Mouse (Mus musculus) hindbrain, embryonic 12.5 days (tissue): ENCODE measurements around the gene Olfr317. TPM values are rescaled to one million over a fixed set of nuclear protein-coding genes. Genes with fewer than 3 reads are reported as not detected.
"Not testable (repeated sequence)": the region's sequence is repeated elsewhere in the genome, so short reads cannot be mapped to it uniquely, and the experiment has no call there.

Experiments
- ATAC-seq: fragments of 200-750 bp; cut with Nextera tagmentation; 2 replicates; pipeline ENCODE4 v1.8.0; 2017; ENCODE audit warnings: moderate TSS enrichment; ENCODE audit not compliant: low FRiP score
- H3K27ac ChIP-seq: fragments of 300-500 bp; sonication (generic); 2 replicates; pipeline ENCODE4 v1.5.1; 2016; ENCODE audit warnings: mild to moderate bottlenecking
- H3K27me3 ChIP-seq: fragments of 300-500 bp; sonication (generic); 2 replicates; pipeline ENCODE4 v1.6.1; 2016; ENCODE audit warnings: mild to moderate bottlenecking
- H3K36me3 ChIP-seq: fragments of 300-500 bp; sonication (generic); 2 replicates; pipeline ENCODE4 v1.6.1; 2016; ENCODE audit warnings: mild to moderate bottlenecking
- H3K4me1 ChIP-seq: fragments of 300-500 bp; sonication (generic); 2 replicates; pipeline ENCODE4 v1.6.1; 2016
- H3K4me2 ChIP-seq: fragments of 300-500 bp; sonication (generic); replicated peaks from 2 replicates; pipeline ENCODE4 v1.6.1; 2016; ENCODE audit warnings: mild to moderate bottlenecking
- H3K4me3 ChIP-seq: fragments of 300-500 bp; sonication (generic); 2 replicates; pipeline ENCODE4 v1.5.1; 2016; ENCODE audit warnings: mild to moderate bottlenecking
- H3K9ac ChIP-seq: fragments of 300-500 bp; sonication (generic); 2 replicates; pipeline ENCODE4 v1.6.1; 2016; ENCODE audit warnings: mild to moderate bottlenecking, moderate library complexity
- H3K9me3 ChIP-seq: fragments of 300-500 bp; sonication (generic); replicated peaks from 2 replicates; pipeline ENCODE4 v1.6.1; 2016; ENCODE audit warnings: mild to moderate bottlenecking
- WGBS: fragments of 180-500 bp; shearing (Covaris S2); methylation state at CpG from one replicate; pipeline ENCODE4 v1.1.7; 2016; 5-methylcytosine and 5-hydroxymethylcytosine counted together
- polyA plus RNA-seq: library from polyadenylated mRNA; unstranded; fragments of >200 nt; fragmentation: Nextera tagmentation; extraction: Ambion mirVana; gene quantifications from 2 replicates; pipeline ENCODE4 v1.2.1, GENCODE M21; 2016

The Olfr317 gene
- polyA plus RNA-seq, 1 experiment from 2014 or later: 0.12 TPM

DNA sequence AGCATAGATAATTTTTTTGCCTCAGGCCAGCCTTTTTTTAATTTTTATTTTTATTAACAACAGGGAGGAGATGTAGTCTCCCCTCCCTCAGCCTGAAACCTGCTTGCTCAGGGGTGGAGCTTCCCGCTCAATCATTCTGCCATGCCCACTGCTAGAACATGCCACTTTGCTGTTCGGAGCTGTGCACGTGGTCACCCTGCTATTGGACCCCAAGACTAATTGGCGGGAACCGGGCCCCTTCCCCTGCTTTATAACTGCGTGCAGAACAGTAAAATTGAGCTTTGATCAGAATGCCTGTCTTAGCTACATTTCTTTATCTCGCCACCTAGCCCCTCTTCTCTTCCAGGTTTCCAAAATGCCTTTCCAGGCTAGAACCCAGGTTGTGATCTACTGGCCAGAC is 21.3 kb downstream of the Olfr317 start:
- H3K4me3 ChIP-seq, H3K9me3 ChIP-seq, ATAC-seq, H3K4me1 ChIP-seq, H3K9ac ChIP-seq, H3K4me2 ChIP-seq, H3K36me3 ChIP-seq, H3K27ac ChIP-seq, H3K27me3 ChIP-seq: not testable (repeated sequence)
- WGBS: 89% methylated on average over 7 of the region's 7 CpGs

GRCm38 (mm10) chr11:58709086-58709485 is 29.9 kb downstream of the Olfr317 start:
- Histone ChIP-seq H3K27ac (no peak overlapping the region), H3K4me2 (no peak overlapping the region), H3K27me3 (no peaks in the 10 kb centered on the region), H3K9me3 (no peaks in the 10 kb centered on the region), H3K9ac (no peak overlapping the region), H3K4me1 (no peaks in the 10 kb centered on the region), H3K36me3 (no peaks in the 10 kb centered on the region), H3K4me3 (no peak overlapping the region)
- 81% methylated on average over 11 of the region's 11 CpGs for WGBS
- no peak for ATAC-seq

DNA sequence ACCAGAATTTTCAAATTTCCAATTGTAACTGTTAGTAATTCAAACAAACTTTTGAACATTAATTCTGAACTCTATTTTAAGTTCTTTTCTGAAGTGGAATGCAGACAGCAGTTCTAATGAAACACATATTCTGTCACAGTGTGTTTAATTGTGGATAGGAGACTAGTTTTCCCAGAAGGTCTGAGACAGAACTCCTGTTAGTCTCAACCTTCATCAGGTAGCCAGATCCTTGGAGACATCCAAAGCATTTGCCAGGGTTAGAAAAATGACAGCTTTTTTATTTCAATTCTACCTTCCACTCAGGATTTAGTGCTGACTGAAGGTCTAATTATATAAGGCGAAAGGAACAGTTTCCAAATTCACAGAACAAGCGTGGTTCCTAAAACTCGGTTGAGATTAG is 40.1 kb downstream of the Olfr317 start, which contains the start of gene Olfr319:
Gene Olfr319, plus strand, starts transcription at position 301 of the 400 bp plus-strand sequence.
- Histone ChIP-seq H3K4me3 (no peak within 1 kb of the TSS), H3K36me3 (no peaks in the 10 kb centered on the region), H3K9ac (no peak within 1 kb of the TSS), H3K4me1 (no peaks in the 10 kb centered on the region), H3K27me3 (no peaks in the 10 kb centered on the region), H3K27ac (no peak within 1 kb of the TSS), H3K4me2 (no peak within 1 kb of the TSS), H3K9me3 (peaks cover 9% of the 10 kb centered on the region; the same call in 1 of the 2 replicates)
- ATAC-seq: no peak
- 94% methylated on average over 3 of the region's 3 CpGs for WGBS

Other genes starting within 250 kb of the Olfr317 start
- gene Olfr332, start 246.7 kb downstream of the Olfr317 start, polyA plus RNA-seq: not detected in 2 replicates
- gene Olfr331, start 236.6 kb downstream of the Olfr317 start, polyA plus RNA-seq: not detected in 2 replicates
- not detected in 2 replicates for gene Olfr330, start 204.4 kb downstream of the Olfr317 start, polyA plus RNA-seq
- gene Olfr329-ps, start 192.8 kb downstream of the Olfr317 start, polyA plus RNA-seq: not detected in 2 replicates
- gene Olfr328, start 183.6 kb downstream of the Olfr317 start, polyA plus RNA-seq: not detected in 2 replicates
- gene Olfr224, start 168.7 kb downstream of the Olfr317 start, polyA plus RNA-seq: not detected in 2 replicates
- gene Olfr325, start 161.5 kb downstream of the Olfr317 start, polyA plus RNA-seq: not detected in 2 replicates
- not detected in 2 replicates for gene Olfr324, start 144.1 kb downstream of the Olfr317 start, polyA plus RNA-seq
- gene 2210407C18Rik, start 123.1 kb downstream of the Olfr317 start, polyA plus RNA-seq: not detected in 2 replicates
- gene Olfr323, start 108.7 kb downstream of the Olfr317 start, polyA plus RNA-seq: not detected in 2 replicates
- 0.51 and 0.53 TPM in 2 replicates for gene Trim58, start 98.7 kb downstream of the Olfr317 start, polyA plus RNA-seq
- not detected in 2 replicates for gene Olfr322, start 80.4 kb downstream of the Olfr317 start, polyA plus RNA-seq
- not detected in 2 replicates for gene Olfr320, start 58.1 kb downstream of the Olfr317 start, polyA plus RNA-seq
- not detected in 2 replicates for gene Olfr319, start 40.0 kb downstream of the Olfr317 start, polyA plus RNA-seq
- gene Olfr318, start 15.2 kb downstream of the Olfr317 start, polyA plus RNA-seq: not detected in 2 replicates
- gene Olfr316, start 13.5 kb upstream of the Olfr317 start, polyA plus RNA-seq: not detected in 2 replicates
- gene Olfr315, start 34.0 kb upstream of the Olfr317 start, polyA plus RNA-seq: not detected in 2 replicates
- not detected in 2 replicates for gene Olfr314, start 43.7 kb upstream of the Olfr317 start, polyA plus RNA-seq
- gene Fam183b, start 62.7 kb upstream of the Olfr317 start, polyA plus RNA-seq: 7.0 and 10.4 TPM in 2 replicates
- not detected in 2 replicates for gene Olfr313, start 75.8 kb upstream of the Olfr317 start, polyA plus RNA-seq
- not detected in 2 replicates for gene Olfr312, start 90.0 kb upstream of the Olfr317 start, polyA plus RNA-seq
- gene Olfr311, start 100.0 kb upstream of the Olfr317 start, polyA plus RNA-seq: not detected in 2 replicates
- 18.3 and 19.1 TPM in 2 replicates for gene Gm12258, start 107.9 kb upstream of the Olfr317 start, polyA plus RNA-seq
- 10.2 and 12.0 TPM in 2 replicates for gene 2810021J22Rik, start 128.0 kb upstream of the Olfr317 start, polyA plus RNA-seq
- 4.9 and 7.0 TPM in 2 replicates for gene Zfp39, start 165.0 kb upstream of the Olfr317 start, polyA plus RNA-seq
- gene Btnl10, start 178.7 kb upstream of the Olfr317 start, polyA plus RNA-seq: not detected in 2 replicates
- 498 and 513 TPM in 2 replicates for gene Rnf187, start 199.7 kb upstream of the Olfr317 start, polyA plus RNA-seq
- gene Hist3h2ba, start 209.7 kb upstream of the Olfr317 start, polyA plus RNA-seq: 149 and 154 TPM in 2 replicates
- gene Hist3h2a, start 215.5 kb upstream of the Olfr317 start, polyA plus RNA-seq: 90.1 and 95.9 TPM in 2 replicates
- 1.2 and 1.5 TPM in 2 replicates for gene Trim17, start 215.5 kb upstream of the Olfr317 start, polyA plus RNA-seq
- gene Trim11, start 238.9 kb upstream of the Olfr317 start, polyA plus RNA-seq: 19.3 and 19.5 TPM in 2 replicates